Mouse (Mus musculus): ENCODE measurements around the gene Mfap3l. TPM values are rescaled to one million over a fixed set of nuclear protein-coding genes. Genes with fewer than 3 reads are reported as not detected.

The Mfap3l gene
- polyA plus RNA-seq, 1 experiment from 2014 or later: 1.8 TPM

Other genes with a start within 250 kb of the Mfap3l start
- gene Gm10283, start 129.6 kb upstream of the Mfap3l start, polyA plus RNA-seq (2015; fragmentation: Nextera tagmentation; extraction: Ambion mirVana): not detected in 2 replicates
- gene Aadat, start 126.9 kb upstream of the Mfap3l start, polyA plus RNA-seq (2015; fragmentation: Nextera tagmentation; extraction: Ambion mirVana): 0.61 and 0.69 TPM in 2 replicates